Mouse (Mus musculus) lung, postnatal 36 days (tissue): ENCODE results near the gene Cuedc1.

ENCODE experiments used
- DNase-seq: peaks from one replicate; pipeline ENCODE4 v3.0.0; 2022; ENCODE audit warnings: mixed read lengths

The Cuedc1 gene

DNA sequence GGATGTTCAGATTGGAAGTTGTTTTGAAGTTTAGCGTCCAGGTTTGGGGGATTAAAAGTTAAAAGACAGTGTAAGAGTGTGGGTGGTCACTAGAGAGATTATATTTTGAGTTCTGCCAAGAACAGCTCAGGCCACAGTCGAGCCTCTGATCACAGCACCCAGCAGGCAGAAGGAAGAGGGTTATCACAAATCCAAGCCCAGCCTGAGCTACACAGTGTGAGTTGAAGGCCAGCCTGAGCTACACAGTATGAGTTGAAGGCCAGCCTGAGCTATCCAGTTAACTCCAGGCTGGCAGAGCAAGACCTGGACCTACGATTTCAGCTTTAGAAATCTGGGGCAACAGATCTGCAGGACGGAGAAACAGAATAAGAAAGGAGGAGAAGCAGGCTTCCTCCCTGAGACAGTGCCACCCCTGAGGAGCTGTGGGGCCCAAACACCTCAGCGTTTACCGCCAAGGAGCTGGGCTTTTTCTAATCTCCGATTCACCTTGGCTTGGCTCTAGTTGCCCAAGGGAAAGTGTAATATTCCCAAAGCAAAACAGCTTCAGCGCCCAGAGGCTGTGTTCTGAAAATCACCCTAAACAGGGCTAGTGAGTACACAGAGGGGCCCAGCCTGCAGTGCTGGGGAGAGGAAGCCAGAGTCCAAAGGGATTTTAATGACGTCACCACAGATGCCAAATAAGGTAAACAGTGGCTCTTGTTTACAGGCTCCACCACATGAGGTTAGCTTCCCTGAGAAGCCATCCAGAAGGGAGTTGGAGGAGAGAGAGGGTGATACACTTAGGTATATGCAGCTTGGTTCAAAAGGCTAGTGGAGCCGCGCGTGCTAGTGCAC lies 143.8 kb downstream of the Cuedc1 start:
- DNase-seq = peak; percentile 8
